Mouse (Mus musculus): ENCODE data around the gene Vmn1r72. TPM values are rescaled to one million over a fixed set of nuclear protein-coding genes. Genes with fewer than 3 reads are reported as not detected.

Vmn1r72 gene
- not detected in 2 replicates for polyA plus RNA-seq (2015; fragmentation: Nextera tagmentation; extraction: Ambion mirVana)

DNA sequence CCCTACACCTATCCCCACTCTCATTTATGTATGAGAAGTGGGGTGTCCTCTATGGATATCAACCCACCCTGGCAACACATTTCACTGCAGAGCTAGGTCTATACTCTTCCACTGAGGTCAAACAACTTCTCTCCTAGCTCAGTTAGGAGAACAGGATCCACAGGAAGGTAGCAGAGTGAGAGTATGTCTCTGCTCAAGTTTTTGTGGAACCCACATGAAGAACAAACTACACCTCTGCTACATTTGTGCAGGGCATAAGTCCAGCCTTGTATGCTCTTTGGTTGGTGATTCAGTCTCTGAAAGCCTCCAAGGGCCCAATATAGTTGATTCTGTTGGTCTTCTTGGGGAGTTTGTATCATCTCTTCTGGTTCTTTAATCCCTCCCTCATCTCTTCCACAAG is at the start of gene Vmn1r72:
Gene Vmn1r72, minus strand, starts transcription at position 101 of the 400 bp plus-strand sequence.

Other genes starting within 250 kb of the Vmn1r72 start
- not detected in 2 replicates for gene Zscan4-ps2, start 165.8 kb downstream of the Vmn1r72 start, polyA plus RNA-seq (2015; fragmentation: Nextera tagmentation; extraction: Ambion mirVana)
- not detected in 2 replicates for gene Zscan4-ps3, start 70.8 kb downstream of the Vmn1r72 start, polyA plus RNA-seq (2015; fragmentation: Nextera tagmentation; extraction: Ambion mirVana)
- not detected in 2 replicates for gene Vmn1r73, start 50.1 kb upstream of the Vmn1r72 start, polyA plus RNA-seq (2015; fragmentation: Nextera tagmentation; extraction: Ambion mirVana)
- gene Vmn1r74, start 153.8 kb upstream of the Vmn1r72 start, polyA plus RNA-seq (2015; fragmentation: Nextera tagmentation; extraction: Ambion mirVana) = not detected in 2 replicates
- gene Vmn1r75, start 194.5 kb upstream of the Vmn1r72 start, polyA plus RNA-seq (2015; fragmentation: Nextera tagmentation; extraction: Ambion mirVana) = not detected in 2 replicates

All from adrenal gland, postnatal 0 days (tissue).